Mouse (Mus musculus): ENCODE measurements around the gene Tesc.

Gene Tesc

DNA sequence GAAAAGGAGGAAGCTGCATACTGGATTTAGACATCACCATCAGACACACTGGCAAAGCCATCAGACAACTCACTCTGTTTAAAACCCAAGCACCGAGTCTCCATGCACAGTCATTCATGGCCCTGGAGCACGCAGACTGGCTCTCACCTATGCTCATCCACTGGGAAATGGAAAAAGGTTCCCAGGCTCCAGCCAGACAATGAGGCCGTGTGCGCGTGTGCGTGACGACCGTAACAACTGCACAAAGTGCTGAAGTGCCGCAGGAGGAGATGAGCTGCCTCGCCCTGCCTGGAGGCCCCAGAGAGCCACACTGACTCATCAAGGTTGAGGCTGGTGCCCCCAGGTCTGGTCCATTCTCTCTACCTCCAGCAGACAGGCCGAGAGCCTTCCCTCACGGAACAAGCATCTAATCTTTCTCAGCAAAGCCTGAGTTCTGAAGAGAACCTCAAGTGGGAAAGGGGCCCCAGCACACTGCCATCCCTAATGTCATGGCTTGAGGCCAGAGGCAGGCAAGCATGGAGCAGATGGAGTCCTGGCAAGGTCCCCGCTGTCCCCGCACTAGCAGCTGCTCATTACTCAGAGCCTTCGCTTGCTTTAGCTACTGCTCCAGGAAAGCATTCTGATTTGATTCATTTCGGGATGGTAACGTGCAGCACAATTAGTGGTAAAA, 80.7 kb downstream of the Tesc start:
- DNase-seq (ENCODE audit: low spot score in 2 of 2): no peak

DNA sequence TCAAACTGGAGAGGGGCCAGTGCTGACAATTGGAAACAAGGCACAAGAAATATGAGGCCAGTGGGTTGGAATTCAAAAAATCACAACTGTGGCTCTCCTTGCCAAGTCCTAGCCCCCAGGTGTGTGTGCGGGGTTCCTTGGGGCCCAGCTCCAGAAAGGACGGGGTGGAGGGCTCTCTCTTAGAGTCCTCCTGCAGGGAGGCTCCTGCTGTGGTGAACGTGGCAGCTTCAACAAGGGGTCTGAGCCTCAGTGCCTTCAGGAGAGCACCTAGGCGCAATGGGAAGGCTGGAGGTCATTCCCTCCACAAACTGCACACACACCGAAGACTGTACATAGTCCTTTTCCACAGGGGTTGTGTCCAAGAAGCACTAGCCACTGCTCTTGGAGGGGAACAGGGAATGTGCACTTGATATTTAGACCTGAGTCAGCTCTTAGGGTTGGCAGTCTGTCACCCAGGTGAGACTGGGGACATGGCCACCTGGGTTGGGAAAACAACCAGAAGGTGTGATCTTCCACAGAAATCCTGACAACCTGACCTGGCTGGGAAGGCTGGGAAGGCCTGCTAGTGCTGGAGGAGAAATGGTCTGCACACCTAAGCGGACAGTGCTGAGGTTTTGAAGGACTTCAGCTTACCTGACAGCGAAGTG, 81.4 kb downstream of the Tesc start:
- no peak for DNase-seq (ENCODE audit: low spot score in 2 of 2)
